Mouse (Mus musculus) ES-Bruce4 (cell line): ENCODE data around the gene Stim1.

Source experiments
- CTCF ChIP-seq: IDR thresholded peaks from one replicate; pipeline ENCODE4 v1.8.1; 2011; ENCODE audit warnings: low read depth, low read length
- EP300 ChIP-seq: IDR thresholded peaks from 2 replicates; pipeline ENCODE4 v1.6.1; 2011; ENCODE audit warnings: low read depth, low read length; ENCODE audit not compliant: insufficient read depth
- POLR2A ChIP-seq: IDR thresholded peaks from one replicate; pipeline ENCODE4 v1.8.1; 2011; ENCODE audit warnings: low read length; ENCODE audit not compliant: insufficient read depth

DNA sequence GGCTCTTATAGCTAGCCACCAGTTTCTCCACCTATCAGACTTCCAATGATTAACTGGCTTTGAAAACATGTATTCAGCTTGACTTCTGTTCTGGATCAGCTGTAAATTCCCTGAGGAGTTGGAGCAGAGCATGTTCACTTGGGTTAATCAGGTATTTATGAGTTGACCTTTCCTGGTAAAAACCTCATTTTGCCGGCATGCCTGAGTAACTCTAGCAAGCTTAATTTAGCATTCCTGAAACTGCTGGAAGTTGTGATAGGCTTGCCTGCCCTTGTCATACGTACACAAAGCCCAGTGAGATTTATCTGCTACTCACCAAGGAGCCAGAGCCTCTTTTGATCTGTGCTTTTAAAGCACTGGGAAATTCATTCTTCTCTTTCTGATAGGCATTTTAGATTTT is 25.6 kb downstream of the Stim1 start:
- TF ChIP-seq POLR2A: no peak
- no peak for TF ChIP-seq CTCF
- TF ChIP-seq EP300: no peak
